Mouse (Mus musculus): ENCODE data around the gene Lipc. TPM values are rescaled to one million over a fixed set of nuclear protein-coding genes. Genes with fewer than 3 reads are reported as not detected.

Gene Lipc
- total RNA-seq, 2 experiments from 2014 or later = not detected

DNA sequence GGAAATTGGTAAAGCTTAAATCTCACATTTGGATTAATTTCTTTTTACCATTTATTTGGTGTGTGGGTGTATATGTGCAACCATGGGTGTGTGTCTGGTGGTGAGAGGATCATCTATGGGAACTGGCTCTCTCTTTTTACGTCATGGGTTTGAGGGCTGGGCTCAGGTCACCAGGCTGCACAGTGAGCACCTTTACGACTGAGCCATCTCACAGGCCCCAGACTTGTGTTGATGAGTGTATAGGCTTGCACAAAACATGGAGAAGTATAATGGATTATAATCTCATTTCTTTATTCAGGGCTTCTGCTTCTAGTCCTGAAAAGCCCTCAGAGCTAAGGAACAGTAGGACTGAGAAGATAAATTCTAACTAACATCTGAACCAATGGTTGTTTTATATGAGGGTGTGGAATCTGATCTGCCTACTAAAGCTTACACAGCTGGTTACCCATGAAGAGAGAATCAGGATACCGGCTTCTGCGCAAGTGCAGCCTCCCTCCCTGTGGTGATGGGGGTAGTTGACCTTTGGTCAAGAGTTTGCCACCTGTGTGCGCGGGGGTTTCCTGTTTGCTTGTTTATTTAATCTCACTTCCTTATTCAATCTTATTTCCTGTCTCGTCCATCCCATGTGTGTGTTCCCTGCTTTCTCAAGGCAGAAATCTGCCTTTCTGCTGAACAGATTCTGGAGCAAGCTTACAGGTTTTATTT lies 122.1 kb downstream of the Lipc start:
- no peak for DNase-seq (ENCODE audit: low spot score in 2 of 2)

DNA sequence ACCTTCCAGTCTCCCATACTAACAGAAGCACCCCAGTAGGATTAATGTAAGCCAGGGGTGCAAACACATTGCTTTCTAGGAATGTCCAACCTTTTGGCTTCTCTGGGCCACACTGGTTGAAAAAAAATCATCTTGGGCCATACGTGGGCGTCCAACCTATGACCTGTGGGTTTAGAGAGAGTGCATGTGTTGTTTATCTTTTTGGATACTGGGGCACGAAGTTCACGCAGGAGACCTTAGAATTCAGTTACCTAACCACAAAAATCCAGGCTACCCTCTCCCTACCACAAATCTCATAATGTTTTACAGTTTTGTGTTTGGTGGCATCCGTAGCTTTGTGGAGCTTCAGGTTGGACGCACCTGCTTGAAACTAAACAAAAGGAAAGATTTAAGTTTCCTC lies 124.1 kb downstream of the Lipc start:
- no peak for DNase-seq (ENCODE audit: low spot score in 2 of 2)

DNA sequence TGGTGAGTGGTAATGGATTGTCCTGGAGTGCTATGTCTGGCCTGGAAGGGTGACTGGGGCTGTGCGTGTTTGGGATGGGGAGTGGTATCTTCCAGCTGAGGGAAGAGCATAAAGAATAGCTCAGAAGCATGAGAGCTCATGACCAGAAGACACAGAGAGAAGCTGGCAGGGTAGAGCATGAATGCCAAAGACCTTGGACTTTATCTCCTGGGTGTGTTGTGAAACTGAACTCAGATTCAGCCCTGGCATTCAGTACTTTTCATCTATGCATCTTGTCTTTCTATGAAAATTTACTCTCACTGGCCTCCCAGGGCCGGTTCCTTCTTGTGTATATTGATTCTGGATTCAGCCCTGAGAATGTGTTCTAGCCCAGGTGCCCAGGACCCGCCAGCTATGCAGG lies 127.9 kb downstream of the Lipc start:
- DNase-seq (ENCODE audit: low spot score in 2 of 2) = no peak

DNA sequence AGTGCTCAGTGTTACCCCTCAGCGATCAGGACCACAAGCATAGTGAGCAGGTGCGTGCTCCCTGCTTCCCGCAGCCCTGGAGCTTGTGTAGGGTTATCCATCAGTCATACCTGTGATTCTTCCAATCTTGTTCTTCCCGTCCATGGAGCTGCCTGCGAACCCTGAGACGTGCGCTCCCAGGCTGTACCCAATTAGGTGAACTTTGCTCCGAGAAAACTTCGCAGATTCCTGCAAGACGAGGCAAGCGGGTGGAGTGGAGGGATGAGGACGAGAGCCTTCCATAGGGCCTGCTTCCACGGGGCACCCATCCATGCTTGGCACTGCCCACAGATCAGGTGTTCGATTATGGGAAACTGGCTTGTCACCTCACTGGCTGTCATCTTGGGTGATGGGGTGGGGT lies 133.3 kb downstream of the Lipc start:
- no peak for DNase-seq (ENCODE audit: low spot score in 2 of 2)

DNA sequence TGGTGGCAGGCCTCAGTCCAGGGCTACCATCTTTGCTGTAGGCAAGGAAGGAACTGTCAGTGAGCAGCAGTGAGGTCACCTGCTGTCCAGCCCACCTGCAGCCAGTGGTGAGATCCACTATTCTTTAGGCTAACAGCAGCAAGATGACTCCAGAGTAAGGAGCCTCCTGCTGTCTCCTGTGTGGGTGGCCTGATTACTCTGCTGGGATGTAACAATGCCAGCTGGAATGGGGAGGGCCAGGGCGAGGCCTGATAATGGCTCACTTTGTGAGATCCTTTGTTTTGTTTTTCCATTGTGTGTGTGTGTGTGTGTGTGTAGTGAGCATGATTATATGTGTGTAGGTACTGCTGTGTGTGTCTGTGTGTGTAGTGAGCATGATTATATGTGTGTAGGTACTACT lies 134.6 kb downstream of the Lipc start:
- no peak for DNase-seq (ENCODE audit: low spot score in 2 of 2)

DNA sequence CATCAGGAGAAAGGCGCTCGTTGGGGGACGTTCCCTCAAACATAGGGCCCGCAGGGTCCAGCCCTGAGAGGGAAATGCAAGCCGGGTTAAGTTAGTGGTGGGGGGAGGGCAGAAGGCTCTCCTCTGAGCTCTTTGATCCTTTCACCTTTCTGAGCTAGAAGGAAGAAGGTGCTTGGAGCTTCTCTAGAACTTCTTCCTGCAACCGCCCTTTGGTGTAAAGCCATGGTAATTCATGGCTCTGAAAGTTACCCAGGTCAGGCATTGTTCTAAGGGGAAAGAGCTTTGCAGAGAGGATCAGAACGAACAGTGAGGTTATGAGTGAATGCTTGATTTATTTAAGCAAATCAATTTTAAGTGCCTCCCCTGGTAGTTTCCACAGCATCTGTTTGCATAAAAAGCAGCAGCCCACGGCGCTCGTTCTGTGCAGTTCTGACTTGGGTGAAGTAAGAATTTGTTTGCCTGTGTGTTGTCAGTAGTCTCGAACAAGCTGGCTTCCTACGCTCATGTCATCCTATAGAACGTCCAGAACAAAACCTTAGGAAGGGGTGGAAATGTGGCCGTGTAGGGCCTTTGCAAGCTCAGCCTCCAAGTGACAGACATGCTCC lies 135.2 kb downstream of the Lipc start:
- DNase-seq (ENCODE audit: low spot score in 2 of 2) = no peak

DNA sequence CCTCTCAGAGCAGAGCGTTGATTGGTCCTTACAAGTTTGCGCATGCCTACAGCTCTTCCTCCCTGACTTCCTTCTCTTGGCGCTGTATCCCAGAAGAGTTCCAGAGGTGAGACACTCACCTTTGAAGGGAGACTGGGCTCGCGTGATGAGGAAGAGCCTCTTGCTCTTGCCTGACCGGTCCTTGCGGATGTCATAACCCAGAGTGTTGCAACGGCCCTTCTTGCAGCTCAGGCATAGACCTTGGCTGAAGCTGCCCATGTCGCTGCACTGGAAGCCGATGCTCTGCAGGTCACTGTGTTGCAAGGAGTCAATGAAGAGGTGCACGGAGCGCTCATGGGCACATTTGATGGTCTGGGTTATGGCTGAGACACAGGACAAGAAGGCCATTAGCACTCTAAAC lies 139.5 kb downstream of the Lipc start:
- DNase-seq (ENCODE audit: low spot score in 2 of 2) = no peak

DNA sequence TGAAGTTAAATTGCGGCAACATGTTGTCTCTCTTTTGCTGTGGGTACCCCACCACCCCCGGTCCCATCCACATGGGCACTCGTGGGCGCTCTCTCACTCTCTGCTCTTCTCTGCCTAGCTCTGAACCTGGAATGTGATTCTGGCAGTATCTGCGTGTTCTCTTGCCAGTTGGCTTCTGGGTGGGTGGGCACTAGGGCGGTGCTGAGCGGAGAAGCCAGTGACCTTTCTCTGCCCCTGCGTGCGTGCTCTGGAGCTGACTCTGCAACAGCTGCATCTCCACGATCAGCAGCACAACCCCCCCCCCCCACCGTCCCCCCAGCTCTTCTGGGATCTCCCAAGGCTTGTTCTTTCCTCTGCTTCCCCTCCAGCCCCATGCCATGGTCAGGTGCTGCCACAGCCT lies 144.3 kb downstream of the Lipc start:
- no peak for DNase-seq (ENCODE audit: low spot score in 2 of 2)

DNA sequence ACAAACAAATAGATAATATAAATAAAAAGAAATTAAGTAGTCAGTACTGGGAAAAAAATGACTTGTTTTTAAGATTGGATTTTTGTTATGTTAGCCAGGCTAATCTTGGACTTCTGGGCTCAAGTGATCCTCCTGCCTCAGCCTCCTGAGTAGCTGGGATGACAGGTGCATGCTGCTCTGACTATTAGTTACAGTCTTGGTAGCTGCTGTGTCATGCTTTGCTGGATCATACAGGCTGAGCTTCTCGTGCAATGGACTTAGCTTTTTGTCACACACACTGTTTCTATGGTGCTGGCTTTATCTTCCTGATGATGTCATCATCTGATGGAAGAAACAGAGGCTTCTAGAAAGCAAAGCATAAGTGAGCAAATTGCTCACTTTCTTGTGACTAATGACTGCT lies 146.0 kb downstream of the Lipc start:
- DNase-seq (ENCODE audit: low spot score in 2 of 2) = no peak

DNA sequence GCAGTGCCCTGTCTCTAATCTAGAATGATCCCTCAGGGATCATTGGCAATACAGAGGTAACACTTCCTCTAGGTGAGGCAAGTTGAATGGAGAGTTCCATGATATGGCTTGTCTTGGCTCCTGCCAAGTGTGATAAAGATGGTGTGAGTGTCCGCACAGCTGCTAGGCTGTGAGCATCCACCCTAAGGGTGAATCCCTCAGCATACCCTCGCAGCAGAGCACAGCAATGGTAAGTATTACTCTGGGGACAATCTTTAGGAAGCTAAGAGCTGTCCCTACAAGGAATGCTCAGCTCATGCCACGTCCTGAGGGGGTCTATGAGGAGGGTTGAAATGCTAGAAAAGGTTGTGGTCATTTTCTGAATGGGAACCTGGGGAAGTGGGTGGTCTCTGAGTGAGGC lies 149.2 kb downstream of the Lipc start:
- no peak for DNase-seq (ENCODE audit: low spot score in 2 of 2)

DNA sequence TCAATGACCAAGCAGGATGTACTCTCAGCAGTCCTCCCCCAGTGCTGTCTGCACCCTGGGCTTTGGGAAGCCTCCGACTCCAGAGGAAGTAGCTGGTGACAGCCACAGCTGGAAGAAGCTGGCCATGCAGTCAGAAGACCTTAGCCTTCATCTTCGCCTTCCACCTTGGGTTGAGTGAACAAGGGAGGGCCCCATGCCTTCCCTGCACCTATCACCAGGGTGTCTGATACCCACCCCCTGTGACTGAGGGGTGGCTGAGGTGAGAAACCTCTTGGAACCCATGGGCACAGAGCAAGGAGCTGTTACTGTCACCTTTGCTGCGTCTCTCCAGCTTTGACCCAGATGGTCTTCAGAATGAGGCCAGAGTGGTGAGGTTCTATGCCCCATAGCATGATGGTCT lies 150.3 kb downstream of the Lipc start:
- no peak for DNase-seq (ENCODE audit: low spot score in 2 of 2)

DNA sequence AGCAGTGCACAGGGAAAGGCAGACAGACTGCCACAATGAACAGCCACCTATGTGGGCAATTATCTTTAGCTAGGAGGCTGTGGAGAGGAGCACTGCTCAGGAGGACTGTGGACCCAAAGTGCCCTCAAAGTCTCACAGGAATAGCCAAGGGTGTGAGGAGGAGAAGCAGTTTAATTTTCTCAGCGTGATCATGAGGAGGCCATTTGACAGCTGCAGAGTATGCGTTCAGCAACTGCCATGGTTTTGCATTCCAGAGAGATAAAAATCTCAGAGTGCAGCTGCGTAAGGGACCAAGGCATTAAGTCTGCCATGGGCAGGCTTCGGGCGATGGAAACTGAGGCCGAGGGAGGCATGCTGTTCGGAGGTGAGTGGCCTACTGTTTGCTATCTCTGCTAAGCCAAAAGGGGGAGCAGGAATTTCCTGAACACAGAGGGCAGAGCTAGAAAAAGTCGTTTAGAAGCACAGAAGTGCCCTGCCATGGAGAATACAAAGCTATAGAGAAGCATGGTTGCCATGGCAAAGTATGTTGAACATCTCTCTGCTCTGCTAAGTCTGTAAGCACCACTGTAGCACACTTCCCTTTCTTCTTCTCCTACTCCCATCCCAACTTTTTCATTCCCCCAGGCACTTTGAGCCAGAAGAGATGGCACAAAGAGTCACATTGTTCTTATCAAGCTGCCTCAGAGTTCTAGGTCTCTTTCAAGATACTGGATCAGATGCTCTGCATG lies 151.3 kb downstream of the Lipc start:
- no peak for DNase-seq (ENCODE audit: low spot score in 2 of 2)

DNA sequence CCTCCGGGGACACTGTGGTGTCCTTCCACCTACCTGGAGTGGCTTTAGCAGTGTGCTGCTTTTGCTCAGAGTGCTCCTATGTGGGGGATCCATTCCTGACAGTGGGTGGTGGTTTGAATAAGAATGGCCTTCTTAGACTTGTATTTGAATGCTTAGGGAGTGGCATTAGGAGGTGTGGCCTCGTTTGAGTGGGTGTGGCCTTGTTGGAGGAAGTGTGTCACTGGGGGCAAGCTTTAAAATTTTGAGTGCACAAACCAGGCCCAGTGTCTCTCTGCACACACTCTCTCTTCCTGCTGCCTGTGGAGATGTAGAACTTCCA lies 156.6 kb downstream of the Lipc start:
- DNase-seq (ENCODE audit: low spot score in 2 of 2) = no peak

DNA sequence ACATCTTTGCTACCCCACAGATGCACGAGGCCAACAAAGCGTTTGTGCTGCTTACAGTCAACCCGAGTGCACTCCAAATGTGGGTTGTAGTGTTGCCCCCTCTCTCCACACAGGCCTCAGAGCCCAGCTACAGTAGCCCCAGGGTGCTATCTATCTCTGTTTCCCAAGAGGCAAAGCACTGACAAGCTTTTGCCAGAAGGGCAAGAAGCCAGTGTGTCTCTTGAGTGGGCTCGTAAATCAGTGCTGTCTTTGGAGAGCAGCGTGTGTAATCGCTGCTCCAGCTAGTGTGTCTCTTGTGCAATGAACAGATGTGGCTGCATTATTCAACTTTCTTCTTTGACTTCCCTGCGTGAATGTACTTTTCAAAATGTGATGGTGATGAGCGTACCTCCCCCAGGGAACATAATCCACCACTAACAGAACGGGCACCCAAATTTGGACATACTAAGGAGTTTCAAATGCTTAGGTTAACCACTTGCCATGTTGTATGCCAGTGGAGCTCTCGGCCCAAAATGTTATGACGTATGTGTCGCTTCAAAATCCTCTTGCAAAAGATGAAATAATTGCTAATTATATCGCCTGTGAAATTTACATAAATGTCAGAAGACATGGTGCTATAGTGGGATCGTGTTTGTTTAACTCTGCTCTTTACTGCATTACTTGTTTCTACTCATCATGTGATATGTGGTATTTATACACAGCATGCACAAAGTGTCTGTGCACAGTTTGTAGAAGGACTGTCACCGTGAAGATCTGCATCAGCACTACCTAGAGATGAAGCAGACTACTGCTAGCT lies 157.2 kb downstream of the Lipc start:
- DNase-seq (ENCODE audit: low spot score in 2 of 2) = peak in 1 of 2 experiments; percentile 5

DNA sequence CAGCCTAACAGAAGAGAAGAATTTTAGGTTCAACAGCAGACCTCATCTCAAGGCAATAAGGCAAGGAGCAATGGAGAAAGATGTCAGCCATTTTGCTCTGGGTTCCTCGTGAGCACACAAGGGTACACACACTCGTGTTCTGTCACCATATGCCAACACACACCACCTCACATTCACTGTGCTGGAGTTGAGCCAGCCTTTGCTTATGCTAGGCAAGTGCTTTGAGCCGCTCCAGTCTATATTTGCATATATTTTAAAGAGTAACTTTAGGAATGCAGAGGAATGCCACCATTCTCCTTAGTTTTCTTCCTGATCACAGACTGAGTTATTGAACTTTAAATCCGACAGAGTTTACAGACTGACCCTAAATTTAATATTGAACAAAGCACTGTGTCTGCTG lies 161.4 kb downstream of the Lipc start:
- no peak for DNase-seq (ENCODE audit: low spot score in 2 of 2)

DNA sequence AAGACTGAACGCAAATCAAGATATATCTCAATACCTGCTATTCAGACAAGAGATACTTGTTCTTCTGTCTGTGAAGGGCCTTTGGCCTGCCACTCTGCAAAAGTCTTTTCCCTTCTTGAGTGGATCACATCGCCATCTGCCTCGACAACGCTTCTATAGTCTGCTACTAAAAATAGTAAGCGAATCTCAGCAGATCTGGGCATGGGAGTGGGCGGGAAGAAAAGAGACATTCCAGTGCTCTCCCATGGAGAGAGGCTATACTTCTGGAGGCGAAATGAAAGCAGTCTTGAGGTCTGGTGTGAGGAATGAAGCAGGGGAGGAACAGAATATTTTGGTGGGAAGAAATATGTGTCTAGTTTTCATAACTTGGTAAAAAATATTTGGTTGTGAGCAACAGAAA lies 163.3 kb downstream of the Lipc start:
- no peak for DNase-seq (ENCODE audit: low spot score in 2 of 2)

DNA sequence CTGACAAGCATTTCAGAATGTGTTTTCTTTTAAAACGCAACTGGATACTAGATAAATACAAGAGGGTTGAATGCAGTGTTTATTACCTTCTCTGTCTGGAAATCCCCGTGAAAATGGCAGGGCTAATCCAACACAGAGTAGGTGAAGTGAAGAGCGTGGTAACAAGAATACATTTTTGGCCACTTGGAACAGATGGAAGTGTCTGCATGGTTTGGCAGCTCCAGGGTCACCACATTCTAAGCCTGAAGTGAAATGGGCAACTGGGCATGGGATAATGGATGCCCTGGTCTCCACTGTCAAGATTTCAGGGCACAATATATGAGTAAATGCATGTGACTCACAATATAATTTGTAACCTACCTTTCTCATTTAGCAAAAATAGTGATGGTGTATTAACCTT lies 169.8 kb downstream of the Lipc start:
- no peak for DNase-seq (ENCODE audit: low spot score in 2 of 2)

DNA sequence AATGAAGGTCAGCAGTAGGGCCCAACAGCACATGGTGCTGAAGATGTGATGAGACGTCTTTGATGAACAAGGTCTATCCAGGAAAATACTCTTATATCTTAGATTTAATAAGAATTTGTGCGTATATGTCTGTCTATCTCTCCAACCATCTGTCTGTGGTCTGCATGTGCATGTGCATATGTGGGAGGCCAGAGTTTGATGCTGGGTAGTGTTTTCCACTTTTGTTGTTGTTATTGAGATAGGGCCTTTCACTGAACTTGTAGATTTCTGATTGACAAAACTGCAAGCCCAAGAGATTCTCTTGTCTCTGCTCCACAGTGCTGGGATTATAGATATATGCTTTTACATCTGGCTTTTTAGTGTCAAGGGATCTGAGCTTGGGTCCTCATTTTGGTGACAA lies 176.5 kb downstream of the Lipc start:
- DNase-seq (ENCODE audit: low spot score in 2 of 2) = no peak

DNA sequence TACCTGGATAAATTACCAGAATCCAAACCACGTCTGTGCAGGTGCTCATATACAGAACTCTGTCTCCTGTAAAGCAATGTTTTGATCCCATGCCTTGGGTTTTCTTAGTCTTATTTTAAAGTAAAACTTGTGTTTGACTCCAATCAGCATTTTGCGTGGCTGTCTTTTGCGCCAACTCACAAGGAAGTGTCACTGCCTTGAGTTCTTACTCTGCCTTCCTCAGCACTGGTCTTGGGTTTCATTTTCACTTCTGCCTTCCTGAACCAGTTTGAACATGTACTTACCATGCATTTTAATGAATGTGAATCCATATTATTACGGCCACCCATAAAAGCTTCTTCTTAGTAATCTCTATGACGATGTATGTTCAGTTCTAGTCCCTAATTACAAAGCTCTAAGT lies 191.1 kb downstream of the Lipc start:
- no peak for DNase-seq (ENCODE audit: low spot score in 2 of 2)

DNA sequence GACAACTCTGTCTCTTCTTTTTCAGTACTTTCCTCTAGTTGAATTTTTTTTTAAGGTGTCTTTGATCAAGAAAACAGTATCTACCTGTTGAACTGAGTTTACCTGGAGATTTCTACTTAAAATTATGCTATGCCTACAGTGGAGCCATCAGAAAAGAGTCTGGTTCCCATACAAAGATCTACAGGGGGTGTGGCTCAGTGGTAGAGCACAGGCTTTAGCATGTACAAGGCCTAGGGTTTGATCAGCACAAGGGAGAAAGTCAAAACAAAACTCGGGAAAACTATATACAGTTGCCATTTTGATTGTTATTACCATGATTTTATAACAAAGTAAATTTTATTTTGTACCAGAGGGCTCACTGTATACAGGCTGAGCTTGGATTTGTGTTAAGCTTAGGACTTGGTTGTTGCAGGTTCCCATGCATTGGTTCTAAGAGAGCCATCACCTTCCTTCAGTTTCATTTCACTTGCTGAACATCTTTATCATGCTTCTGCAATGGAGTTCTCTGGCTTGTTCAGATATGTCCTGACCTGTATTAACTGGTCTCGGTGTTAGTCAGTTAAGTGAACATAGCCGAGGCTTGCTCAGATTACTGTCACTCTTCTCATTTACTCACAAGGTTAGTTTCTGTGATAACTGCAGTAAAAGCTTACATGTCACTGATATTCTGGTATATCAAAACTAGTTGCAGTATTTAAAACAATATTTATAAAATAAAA lies 200.4 kb downstream of the Lipc start:
- DNase-seq (ENCODE audit: low spot score in 2 of 2) = no peak

Data from adrenal gland, adult 18-20 months (tissue).